Mouse (Mus musculus) left cerebral cortex, postnatal 14 days (tissue): ENCODE measurements around the gene Hrk. TPM values are rescaled to one million over a fixed set of nuclear protein-coding genes. Genes with fewer than 3 reads are reported as not detected.

Experiments used
- DNase-seq, 2 experiments: peaks; one replicate each; pipeline ENCODE4 v3.0.0; 2021 to 2022; ENCODE audit warnings: low spot score in 2 of 2, mixed read lengths in 1 of 2
- intact Hi-C: fragments of 180-260 bp; cut with DNase I; formaldehyde crosslinking; loops from one replicate; pipeline ENCODE4 v1.15.1; 2025
- long read RNA-seq, 2 experiments: library from polyadenylated mRNA; stranded (forward); transcript quantifications; one replicate each; pipeline ENCODE4 v2.0.0; 2021
- total RNA-seq, 2 experiments: library from RNA; stranded (reverse); gene quantifications; 2 replicates each; pipeline ENCODE4 v1.2.3; 2021

Gene Hrk
- total RNA-seq: 10 to 100 TPM; 30.4 to 37.8 TPM
- long read RNA-seq, experiment 1, full-length matches to known transcripts: 25 of 38 reads
- long read RNA-seq, experiment 1, partial matches to known transcripts: 4 of 38 reads
- long read RNA-seq, experiment 1, other reads (novel, unspliced or antisense): 9 of 38 reads
- long read RNA-seq, experiment 2, full-length matches to known transcripts: 29 of 42 reads
- long read RNA-seq, experiment 2, partial matches to known transcripts: 12 of 42 reads
- long read RNA-seq, experiment 2, other reads (novel, unspliced or antisense): 1 of 42 reads

GRCm38 (mm10) chr5:118164581-118164980, at the start of gene Hrk:
Gene Hrk (plus strand): TSS chr5:118164648.
- DNase-seq: peak in 1 of 2 experiments; percentile 33
- intact Hi-C loops: no loop called here

GRCm38 (mm10) chr5:118118351-118118750, 46.1 kb upstream of the Hrk start:
- intact Hi-C loops: no loop called here
- DNase-seq: no peak

- intact Hi-C loops: no loop called here
- no peak for DNase-seq
Measured at GRCm38 (mm10) chr5:118118922-118119321, 45.5 kb upstream of the Hrk start.

- intact Hi-C loops: no loop called here
Measured at GRCm38 (mm10) chr5:118120670-118121069, 43.8 kb upstream of the Hrk start.

GRCm38 (mm10) chr5:118121928-118122327, 42.5 kb upstream of the Hrk start:
- intact Hi-C loops: no loop called here
- DNase-seq: no peak

More at GRCm38 (mm10) chr5:118120670-118121069, 43.8 kb upstream of the Hrk start:
- DNase-seq: no peak

GRCm38 (mm10) chr5:118123096-118123495, 41.4 kb upstream of the Hrk start:
- intact Hi-C loops: no loop called here
- DNase-seq: no peak

- no peak for DNase-seq
Measured at GRCm38 (mm10) chr5:118126671-118127070, 37.8 kb upstream of the Hrk start.

GRCm38 (mm10) chr5:118128208-118128607, 36.2 kb upstream of the Hrk start:
- intact Hi-C loops: no loop called here
- DNase-seq: no peak

More at GRCm38 (mm10) chr5:118126671-118127070, 37.8 kb upstream of the Hrk start:
- intact Hi-C loops: no loop called here

- intact Hi-C loops: no loop called here
- DNase-seq: no peak
Measured at GRCm38 (mm10) chr5:118128651-118129050, 35.8 kb upstream of the Hrk start.

- intact Hi-C loops: no loop called here
- DNase-seq: no peak
Measured at GRCm38 (mm10) chr5:118136391-118136790, 28.1 kb upstream of the Hrk start.

GRCm38 (mm10) chr5:118139630-118140029, 24.8 kb upstream of the Hrk start:
- intact Hi-C loops: no loop called here
- DNase-seq: no peak

- intact Hi-C loops: no loop called here
- no peak for DNase-seq
Measured at GRCm38 (mm10) chr5:118142471-118142870, 22.0 kb upstream of the Hrk start.

- intact Hi-C loops: no loop called here
- no peak for DNase-seq
Measured at GRCm38 (mm10) chr5:118143211-118144026, 21.0 kb upstream of the Hrk start.

- DNase-seq: no peak
- intact Hi-C loops: no loop called here
Measured at GRCm38 (mm10) chr5:118144327-118144726, 20.1 kb upstream of the Hrk start.

GRCm38 (mm10) chr5:118144770-118145169, 19.7 kb upstream of the Hrk start:
- intact Hi-C loops: no loop called here
- DNase-seq: no peak

GRCm38 (mm10) chr5:118145458-118145857, 19.0 kb upstream of the Hrk start:
- intact Hi-C loops: no loop called here
- no peak for DNase-seq

- DNase-seq: no peak
- intact Hi-C loops: no loop called here
Measured at GRCm38 (mm10) chr5:118145999-118146679, 18.3 kb upstream of the Hrk start.

GRCm38 (mm10) chr5:118147264-118147663, 17.2 kb upstream of the Hrk start:
- no peak for DNase-seq
- intact Hi-C loops: no loop called here

- no peak for DNase-seq
- intact Hi-C loops: no loop called here
Measured at GRCm38 (mm10) chr5:118149711-118150110, 14.7 kb upstream of the Hrk start.

GRCm38 (mm10) chr5:118154839-118155564, 9.4 kb upstream of the Hrk start, which contains the start of gene Fbxw8:
Gene Fbxw8 (minus strand): TSS chr5:118155464.
- intact Hi-C loops: no loop called here
- peak; percentile 82 to 89 for DNase-seq
